Mouse (Mus musculus): ENCODE measurements at regions not wholly inside any gene's neighbourhood (a gene's known extent, or its start where the extent isn't known, plus 50 kb on each side); places are given as distances from the start of the nearest gene placed in this dataset.

GRCm38 (mm10) chr2:172660479-172660878 is 111.1 kb downstream of the Tfap2c start:
- 86% methylated on average over 10 of the region's 10 CpGs for WGBS
- no peaks in the 10 kb centered on the region for H3K36me3 ChIP-seq (ENCODE audit: control insufficient read depth, insufficient read depth, low read length)
- no peak overlapping the region for H3K4me3 ChIP-seq (ENCODE audit: control insufficient read depth, insufficient read depth, low read length)
- TF ChIP-seq CTCF (IDR thresholded peaks at IDR 0.05; ENCODE audit: borderline replicate concordance, control insufficient read depth, extremely low read depth, insufficient read depth, low read length, poor library complexity) (no peak), POLR2A (IDR thresholded peaks at IDR 0.05; ENCODE audit: control insufficient read depth, extremely low read depth, insufficient read depth, low read length, poor library complexity) (no peak)
- DNase-seq, result no peak
- no peaks in the 10 kb centered on the region for H3K4me1 ChIP-seq (replicated peaks; ENCODE audit: control insufficient read depth, insufficient read depth, low read length)
- no peak overlapping the region for H3K27ac ChIP-seq (ENCODE audit: control insufficient read depth, insufficient read depth, low read length)
- H3K27me3 ChIP-seq (ENCODE audit: control insufficient read depth, insufficient read depth, low read length), result no peaks in the 10 kb centered on the region; the same call in 1 of the 2 replicates

GRCm38 (mm10) chr2:172660916-172661315 is 111.5 kb downstream of the Tfap2c start:
- 6% methylated on average over 7 of the region's 7 CpGs for WGBS
- DNase-seq, result no peak

GRCm38 (mm10) chr2:172661418-172661980 is 112.1 kb downstream of the Tfap2c start:
- no peak overlapping the region for H3K4me3 ChIP-seq (ENCODE audit: control insufficient read depth, insufficient read depth, low read length)
- no peak for DNase-seq
- no peaks in the 10 kb centered on the region for H3K36me3 ChIP-seq (ENCODE audit: control insufficient read depth, insufficient read depth, low read length)
- H3K27ac ChIP-seq (ENCODE audit: control insufficient read depth, insufficient read depth, low read length), result no peak overlapping the region
- no peaks in the 10 kb centered on the region; the same call in 1 of the 2 replicates for H3K27me3 ChIP-seq (ENCODE audit: control insufficient read depth, insufficient read depth, low read length)
- TF ChIP-seq CTCF (IDR thresholded peaks at IDR 0.05; ENCODE audit: borderline replicate concordance, control insufficient read depth, extremely low read depth, insufficient read depth, low read length, poor library complexity) (no peak), POLR2A (IDR thresholded peaks at IDR 0.05; ENCODE audit: control insufficient read depth, extremely low read depth, insufficient read depth, low read length, poor library complexity) (no peak)
- 6% methylated on average over 15 of the region's 15 CpGs for WGBS
- H3K4me1 ChIP-seq (replicated peaks; ENCODE audit: control insufficient read depth, insufficient read depth, low read length), result no peaks in the 10 kb centered on the region

More at GRCm38 (mm10) chr2:172660916-172661315, 111.5 kb downstream of the Tfap2c start:
- H3K36me3 ChIP-seq (ENCODE audit: control insufficient read depth, insufficient read depth, low read length), result no peaks in the 10 kb centered on the region
- H3K27ac ChIP-seq (ENCODE audit: control insufficient read depth, insufficient read depth, low read length), result no peak overlapping the region
- no peak overlapping the region for H3K4me3 ChIP-seq (ENCODE audit: control insufficient read depth, insufficient read depth, low read length)
- TF ChIP-seq CTCF (IDR thresholded peaks at IDR 0.05; ENCODE audit: borderline replicate concordance, control insufficient read depth, extremely low read depth, insufficient read depth, low read length, poor library complexity), result no peak
- TF ChIP-seq POLR2A (IDR thresholded peaks at IDR 0.05; ENCODE audit: control insufficient read depth, extremely low read depth, insufficient read depth, low read length, poor library complexity), result no peak
- H3K4me1 ChIP-seq (replicated peaks; ENCODE audit: control insufficient read depth, insufficient read depth, low read length), result no peaks in the 10 kb centered on the region
- no peaks in the 10 kb centered on the region; the same call in 1 of the 2 replicates for H3K27me3 ChIP-seq (ENCODE audit: control insufficient read depth, insufficient read depth, low read length)

GRCm38 (mm10) chr2:172662165-172662564 is 112.8 kb downstream of the Tfap2c start:
- Histone ChIP-seq H3K4me3 (ENCODE audit: control insufficient read depth, insufficient read depth, low read length) (no peak overlapping the region), H3K27me3 (ENCODE audit: control insufficient read depth, insufficient read depth, low read length) (no peaks in the 10 kb centered on the region; the same call in 1 of the 2 replicates), H3K27ac (ENCODE audit: control insufficient read depth, insufficient read depth, low read length) (no peak overlapping the region), H3K36me3 (ENCODE audit: control insufficient read depth, insufficient read depth, low read length) (no peaks in the 10 kb centered on the region), H3K4me1 (replicated peaks; ENCODE audit: control insufficient read depth, insufficient read depth, low read length) (no peaks in the 10 kb centered on the region)
- DNase-seq, result no peak
- TF ChIP-seq POLR2A (IDR thresholded peaks at IDR 0.05; ENCODE audit: control insufficient read depth, extremely low read depth, insufficient read depth, low read length, poor library complexity) (no peak), CTCF (IDR thresholded peaks at IDR 0.05; ENCODE audit: borderline replicate concordance, control insufficient read depth, extremely low read depth, insufficient read depth, low read length, poor library complexity) (no peak)
- 71% methylated on average over 11 of the region's 11 CpGs for WGBS

GRCm38 (mm10) chr2:172663681-172664080 is 114.3 kb downstream of the Tfap2c start:
- Histone ChIP-seq H3K4me3 (ENCODE audit: control insufficient read depth, insufficient read depth, low read length) (no peak overlapping the region), H3K4me1 (replicated peaks; ENCODE audit: control insufficient read depth, insufficient read depth, low read length) (no peaks in the 10 kb centered on the region), H3K27me3 (ENCODE audit: control insufficient read depth, insufficient read depth, low read length) (no peaks in the 10 kb centered on the region; the same call in 1 of the 2 replicates), H3K36me3 (ENCODE audit: control insufficient read depth, insufficient read depth, low read length) (no peaks in the 10 kb centered on the region), H3K27ac (ENCODE audit: control insufficient read depth, insufficient read depth, low read length) (no peak overlapping the region)
- TF ChIP-seq CTCF (IDR thresholded peaks at IDR 0.05; ENCODE audit: borderline replicate concordance, control insufficient read depth, extremely low read depth, insufficient read depth, low read length, poor library complexity) (no peak), POLR2A (IDR thresholded peaks at IDR 0.05; ENCODE audit: control insufficient read depth, extremely low read depth, insufficient read depth, low read length, poor library complexity) (no peak)
- DNase-seq, result no peak
- WGBS, result 20% methylated on average over 6 of the region's 6 CpGs

- no peak overlapping the region for H3K4me3 ChIP-seq (ENCODE audit: control insufficient read depth, insufficient read depth, low read length)
- no peak for TF ChIP-seq CTCF (IDR thresholded peaks at IDR 0.05; ENCODE audit: borderline replicate concordance, control insufficient read depth, extremely low read depth, insufficient read depth, low read length, poor library complexity)
- no peak for TF ChIP-seq POLR2A (IDR thresholded peaks at IDR 0.05; ENCODE audit: control insufficient read depth, extremely low read depth, insufficient read depth, low read length, poor library complexity)
- DNase-seq, result no peak
- 44% methylated on average over 2 of the region's 2 CpGs for WGBS
- no peaks in the 10 kb centered on the region for H3K4me1 ChIP-seq (replicated peaks; ENCODE audit: control insufficient read depth, insufficient read depth, low read length)
- no peaks in the 10 kb centered on the region for H3K27me3 ChIP-seq (ENCODE audit: control insufficient read depth, insufficient read depth, low read length)
- no peaks in the 10 kb centered on the region for H3K36me3 ChIP-seq (ENCODE audit: control insufficient read depth, insufficient read depth, low read length)
- H3K27ac ChIP-seq (ENCODE audit: control insufficient read depth, insufficient read depth, low read length), result no peak overlapping the region
Observed at GRCm38 (mm10) chr2:172673081-172673480, 123.7 kb downstream of the Tfap2c start.

- H3K4me1 ChIP-seq (replicated peaks; ENCODE audit: control insufficient read depth, insufficient read depth, low read length), result no peaks in the 10 kb centered on the region
- 78% methylated on average over 8 of the region's 8 CpGs for WGBS
- H3K4me3 ChIP-seq (ENCODE audit: control insufficient read depth, insufficient read depth, low read length), result no peak overlapping the region
- no peak overlapping the region for H3K27ac ChIP-seq (ENCODE audit: control insufficient read depth, insufficient read depth, low read length)
- TF ChIP-seq CTCF (IDR thresholded peaks at IDR 0.05; ENCODE audit: borderline replicate concordance, control insufficient read depth, extremely low read depth, insufficient read depth, low read length, poor library complexity), result no peak
- TF ChIP-seq POLR2A (IDR thresholded peaks at IDR 0.05; ENCODE audit: control insufficient read depth, extremely low read depth, insufficient read depth, low read length, poor library complexity), result no peak
- DNase-seq, result no peak
- H3K36me3 ChIP-seq (ENCODE audit: control insufficient read depth, insufficient read depth, low read length), result no peaks in the 10 kb centered on the region
- no peaks in the 10 kb centered on the region for H3K27me3 ChIP-seq (ENCODE audit: control insufficient read depth, insufficient read depth, low read length)
Observed at GRCm38 (mm10) chr2:172674641-172675040, 125.2 kb downstream of the Tfap2c start.
